8 mouse cellular contexts compared by ENCODE assay signal in the genomic region with DNA sequence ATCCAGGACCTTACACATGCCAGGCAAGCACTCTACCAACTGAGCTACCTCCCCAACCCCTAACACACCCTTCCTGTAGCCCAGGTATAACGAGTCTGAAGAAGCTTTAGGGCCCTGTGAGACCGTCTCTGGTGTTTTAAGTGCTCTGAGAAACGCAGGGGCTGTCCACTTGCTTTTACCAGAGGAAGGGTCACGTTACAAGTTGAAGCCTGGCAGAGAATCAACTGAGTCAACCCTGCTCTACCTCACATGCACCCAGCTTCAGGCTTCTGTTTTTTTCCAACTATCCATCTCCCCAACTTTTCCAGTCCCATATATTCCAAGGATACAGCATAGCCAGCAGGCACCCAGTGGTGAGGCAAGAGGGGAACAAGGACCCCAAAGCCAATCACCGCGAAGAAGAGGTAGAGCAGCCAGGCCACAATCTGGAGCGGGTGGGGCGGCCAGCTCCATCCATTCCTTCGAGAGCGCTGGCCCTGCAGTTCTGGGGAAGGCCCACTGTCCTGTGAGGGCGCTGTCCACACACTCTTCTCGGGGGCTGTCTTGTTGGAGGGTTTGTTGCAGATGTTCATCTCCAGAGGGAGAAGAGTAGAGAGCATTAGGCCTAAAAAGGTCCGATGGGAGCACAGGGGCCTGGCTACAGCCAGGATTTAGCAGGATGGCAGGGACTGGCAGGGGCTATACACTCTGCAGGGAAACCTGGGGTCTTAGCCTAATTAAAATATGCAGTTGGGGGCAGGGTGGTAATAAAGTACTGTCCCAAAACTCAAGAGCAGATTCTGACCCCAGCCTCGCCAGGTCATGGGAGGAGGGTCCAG. TPM values are rescaled to one million over a fixed set of nuclear protein-coding genes. Genes with fewer than 3 reads are reported as not detected.
DNase-seq lines count a peak whose midpoint lies in the region; ATAC-seq lines count a peak whose summit lies in the region.

No protein-coding gene starts in this region.

- no peaks in the 10 kb centered on the region; the same call in 1 of the 2 replicates for H3K4me1 ChIP-seq in liver, embryonic 11.5 days (replicated peaks; ENCODE audit: control insufficient read depth, insufficient read depth, low read length)
- peaks cover 7% of the 10 kb centered on the region for H3K4me1 ChIP-seq in neural tube, embryonic 11.5 days (ENCODE audit: control insufficient read depth, insufficient read depth, low read length)

- WGBS in liver, embryonic 11.5 days: 52% methylated on average over 14 of the region's 14 CpGs
- 32% methylated on average over 14 of the region's 14 CpGs for WGBS in neural tube, embryonic 11.5 days

- H3K4me3 ChIP-seq in liver, embryonic 11.5 days (ENCODE audit: low read depth, low read length): no peak overlapping the region
- H3K4me3 ChIP-seq in neural tube, embryonic 11.5 days (ENCODE audit: low read depth, low read length): no peak overlapping the region

- H3K36me3 ChIP-seq in liver, embryonic 11.5 days (ENCODE audit: control insufficient read depth, insufficient read depth, low read length): no peaks in the 10 kb centered on the region
- no peaks in the 10 kb centered on the region; the same call in 1 of the 2 replicates for H3K36me3 ChIP-seq in neural tube, embryonic 11.5 days (ENCODE audit: control insufficient read depth, insufficient read depth, low read length)

- peak; percentile 72 for DNase-seq in ovary, postnatal 36 days (ENCODE audit: low spot score)
- DNase-seq in ovary, adult 18-20 months (ENCODE audit: low spot score): no peak
- DNase-seq in embryo, embryonic 11 days: peak; percentile 79
- DNase-seq in heart, postnatal 14 days: peak; percentile 70 to 79
- DNase-seq in liver, embryonic 11.5 days (ENCODE audit: low spot score): no peak
- DNase-seq in neural tube, embryonic 11.5 days (ENCODE audit: low spot score): peak; percentile 66
- no peak for DNase-seq in left cerebral cortex, adult 8-10 months (ENCODE audit: low spot score in 2 of 2)
- no peak for DNase-seq in frontal cortex, postnatal 25 days (ENCODE audit: low spot score in 2 of 2)

- no peak overlapping the region for H3K4me2 ChIP-seq in liver, embryonic 11.5 days
- no peak overlapping the region for H3K4me2 ChIP-seq in neural tube, embryonic 11.5 days (ENCODE audit: low read depth)

- no peaks in the 10 kb centered on the region for H3K9me3 ChIP-seq in liver, embryonic 11.5 days (ENCODE audit: control insufficient read depth, low read length)
- no peaks in the 10 kb centered on the region for H3K9me3 ChIP-seq in neural tube, embryonic 11.5 days (ENCODE audit: control insufficient read depth, low read length)

- peak; percentile 60 for ATAC-seq in liver, embryonic 11.5 days (replicated peaks; ENCODE audit: low FRiP score)
- ATAC-seq in neural tube, embryonic 11.5 days (ENCODE audit: insufficient read depth, low FRiP score, low TSS enrichment): peak; percentile 48; the same call in 1 of the 2 replicates

- intact Hi-C loops in heart, postnatal 14 days (cut with DNase I): loop anchor here (1.0 to 2.0 kb wide), 2 partner anchors 49 to 69 kb away; no protein-coding TSS in a partner anchor

- H3K27me3 ChIP-seq in liver, embryonic 11.5 days (replicated peaks; ENCODE audit: control insufficient read depth, insufficient read depth, low read length): no peaks in the 10 kb centered on the region
- no peaks in the 10 kb centered on the region for H3K27me3 ChIP-seq in neural tube, embryonic 11.5 days (ENCODE audit: control insufficient read depth, insufficient read depth, low read length)

- H3K27ac ChIP-seq in liver, embryonic 11.5 days (ENCODE audit: low read depth, low read length): no peak overlapping the region
- no peak overlapping the region for H3K27ac ChIP-seq in neural tube, embryonic 11.5 days (ENCODE audit: low read depth, low read length)

- H3K9ac ChIP-seq in liver, embryonic 11.5 days (ENCODE audit: low read depth, low read length): no peak overlapping the region
- no peak overlapping the region for H3K9ac ChIP-seq in neural tube, embryonic 11.5 days (ENCODE audit: low read length)

RNA-seq across cellular contexts. Expression of gene Tppp3, which starts 12.1 kb away (rescaled TPM):
- 10 to 100 TPM; 47.7 to 50.1 TPM for total RNA-seq in heart, postnatal 14 days (2021)
- 3.1 and 3.2 TPM in 2 replicates for polyA plus RNA-seq in liver, embryonic 11.5 days (2014; fragmentation: Nextera tagmentation; extraction: Ambion mirVana)
- 218 and 229 TPM in 2 replicates for polyA plus RNA-seq in neural tube, embryonic 11.5 days (2014; fragmentation: Nextera tagmentation; extraction: Ambion mirVana)
- total RNA-seq in left cerebral cortex, adult 8-10 months (2022): 10 to 100 TPM; 59.3 to 66.5 (median 60.9) TPM

RNA-seq across cellular contexts. Expression of gene Zdhhc1, which starts 13.3 kb away (rescaled TPM):
- 10 to 100 TPM; 14.9 to 16.3 TPM for total RNA-seq in heart, postnatal 14 days (2021)
- 6.4 and 8.9 TPM in 2 replicates for polyA plus RNA-seq in liver, embryonic 11.5 days (2014; fragmentation: Nextera tagmentation; extraction: Ambion mirVana)
- 18.5 and 18.9 TPM in 2 replicates for polyA plus RNA-seq in neural tube, embryonic 11.5 days (2014; fragmentation: Nextera tagmentation; extraction: Ambion mirVana)
- total RNA-seq in left cerebral cortex, adult 8-10 months (2022): 10 to 100 TPM; 38.3 to 45.8 (median 42.9) TPM

RNA-seq across cellular contexts. Expression of gene Hsd11b2, which starts 35.1 kb away (rescaled TPM):
- 1 to 10 TPM in 1 of 2 experiments, under 1 TPM in 1; 0.53 to 1.0 TPM for total RNA-seq in heart, postnatal 14 days (2021)
- polyA plus RNA-seq in liver, embryonic 11.5 days (2014; fragmentation: Nextera tagmentation; extraction: Ambion mirVana): 13.8 and 16.4 TPM in 2 replicates
- 22.5 and 23.9 TPM in 2 replicates for polyA plus RNA-seq in neural tube, embryonic 11.5 days (2014; fragmentation: Nextera tagmentation; extraction: Ambion mirVana)
- not detected for total RNA-seq in left cerebral cortex, adult 8-10 months (2022)

Comparison
In these comparisons a context has a peak if more than half of its experiments do, and no peak if none do; other contexts are left out.
1. DNase-seq: peak in ovary, postnatal 36 days (single experiment), embryo, embryonic 11 days (single experiment), heart, postnatal 14 days (2 of 2) and neural tube, embryonic 11.5 days (single experiment); none in ovary, adult 18-20 months (single experiment), liver, embryonic 11.5 days (single experiment), left cerebral cortex, adult 8-10 months (0 of 2) and frontal cortex, postnatal 25 days (0 of 2).